Mouse (Mus musculus) adrenal gland, postnatal 36 days (tissue): ENCODE measurements around the gene Arhgap8. TPM values are rescaled to one million over a fixed set of nuclear protein-coding genes. Genes with fewer than 3 reads are reported as not detected.

Experiments
- DNase-seq, 2 experiments: peaks; one replicate each; pipeline ENCODE4 v3.0.0; 2021; ENCODE audit warnings: mixed read lengths in 1 of 2
- long read RNA-seq, 2 experiments: library from polyadenylated mRNA; stranded (forward); transcript quantifications; one replicate each; pipeline ENCODE4 v2.0.0; 2021; ENCODE audit warnings: borderline sequencing depth in 2 of 2
- total RNA-seq, 2 experiments: library from RNA; stranded (reverse); gene quantifications; 2 replicates each; pipeline ENCODE4 v1.2.3; 2021

The Arhgap8 gene
- 1 to 10 TPM in 1 of 2 experiments, under 1 TPM in 1; 0.56 to 1.1 TPM for total RNA-seq
- long read RNA-seq, experiment 1: 0 reads
- long read RNA-seq, experiment 2: 0 reads

- peak; percentile 19 to 49 for DNase-seq
These were observed at the start of gene Arhgap8 for GRCm38 (mm10) chr15:84719791-84720190. Gene Arhgap8, plus strand, starts transcription at chr15:84720052.

GRCm38 (mm10) chr15:84670657-84671055 is 49.2 kb upstream of the Arhgap8 start:
- no peak for DNase-seq

GRCm38 (mm10) chr15:84671401-84672307 is 48.2 kb upstream of the Arhgap8 start:
- DNase-seq: peak; percentile 69 to 79

GRCm38 (mm10) chr15:84672308-84672615 is 47.6 kb upstream of the Arhgap8 start:
- DNase-seq: no peak

GRCm38 (mm10) chr15:84672616-84673015 is 47.2 kb upstream of the Arhgap8 start:
- peak in 1 of 2 experiments; percentile 49 for DNase-seq

GRCm38 (mm10) chr15:84674329-84675067 is 45.4 kb upstream of the Arhgap8 start:
- no peak for DNase-seq

GRCm38 (mm10) chr15:84675317-84675716 is 44.5 kb upstream of the Arhgap8 start:
- DNase-seq: no peak

GRCm38 (mm10) chr15:84677943-84678342 is 41.9 kb upstream of the Arhgap8 start:
- no peak for DNase-seq

GRCm38 (mm10) chr15:84679090-84679489 is 40.8 kb upstream of the Arhgap8 start:
- no peak for DNase-seq

- DNase-seq: no peak
These were observed 40.1 kb upstream of the Arhgap8 start for GRCm38 (mm10) chr15:84679794-84680193.

- DNase-seq: peak; percentile 90 to 93
These were observed 39.1 kb upstream of the Arhgap8 start for GRCm38 (mm10) chr15:84680545-84681454.

- peak; percentile 36 to 60 for DNase-seq
These were observed 38.2 kb upstream of the Arhgap8 start for GRCm38 (mm10) chr15:84681455-84682193.

- DNase-seq: no peak
These were observed 37.6 kb upstream of the Arhgap8 start for GRCm38 (mm10) chr15:84682206-84682605.

GRCm38 (mm10) chr15:84682821-84683220 is 37.0 kb upstream of the Arhgap8 start:
- DNase-seq: no peak

- DNase-seq: no peak
These were observed 35.3 kb upstream of the Arhgap8 start for GRCm38 (mm10) chr15:84684520-84684919.

- DNase-seq: no peak
These were observed 34.4 kb upstream of the Arhgap8 start for GRCm38 (mm10) chr15:84685417-84685816.

- no peak for DNase-seq
These were observed 31.9 kb upstream of the Arhgap8 start for GRCm38 (mm10) chr15:84687904-84688303.

GRCm38 (mm10) chr15:84689356-84689755 is 30.5 kb upstream of the Arhgap8 start:
- no peak for DNase-seq

GRCm38 (mm10) chr15:84691513-84691912 is 28.3 kb upstream of the Arhgap8 start:
- DNase-seq: no peak

- DNase-seq: no peak
These were observed 27.2 kb upstream of the Arhgap8 start for GRCm38 (mm10) chr15:84692645-84693044.

GRCm38 (mm10) chr15:84696021-84696420 is 23.8 kb upstream of the Arhgap8 start:
- DNase-seq: no peak
